Mouse (Mus musculus) neural tube, postnatal 0 days (tissue): ENCODE measurements around the gene Gm7298. TPM values are rescaled to one million over a fixed set of nuclear protein-coding genes. Genes with fewer than 3 reads are reported as not detected.

ENCODE experiments used
- polyA plus RNA-seq: library from polyadenylated mRNA; unstranded; fragments of >200 nt; fragmentation: Nextera tagmentation; extraction: Ambion mirVana; gene quantifications from 2 replicates; pipeline ENCODE4 v1.2.1, GENCODE M21; 2015

The Gm7298 gene
- polyA plus RNA-seq: 0.53 and 0.54 TPM in 2 replicates

DNA sequence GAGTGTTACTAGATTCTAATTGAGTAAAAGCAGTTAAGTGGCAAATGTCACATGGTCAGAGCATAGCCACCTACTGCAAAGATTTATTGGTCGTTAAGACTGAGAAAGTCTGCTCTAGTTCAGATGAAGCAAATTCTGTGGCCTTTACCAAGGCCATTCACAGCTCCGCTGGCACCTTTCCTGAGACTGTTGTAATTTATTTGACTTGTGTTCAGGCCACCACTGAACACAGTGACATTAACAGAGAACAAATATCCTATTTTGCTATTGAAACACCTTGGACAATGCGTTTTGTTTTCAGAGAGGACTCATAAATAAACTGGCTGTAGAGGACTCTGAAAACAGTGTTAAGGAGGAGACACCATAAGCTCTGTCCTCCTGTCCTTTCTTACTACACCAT lies at the start of gene Gm7298:
Gm7298 (plus strand) TSS at position 301 of the 400 bp plus-strand sequence.

GRCm38 (mm10) chr6:121838271-121838670 lies 105.5 kb downstream of the Gm7298 start, which contains the start of gene Mug1:
Gene Mug1, plus strand, starts transcription at chr6:121838541.

Other genes starting within 250 kb of the Gm7298 start
- 22.9 and 24.7 TPM in 2 replicates for gene A2m, start 97.6 kb upstream of the Gm7298 start, polyA plus RNA-seq
- not detected in 2 replicates for gene Mug1, start 105.6 kb downstream of the Gm7298 start, polyA plus RNA-seq